Mouse (Mus musculus) MEL-GATA-1-ER (cell line): Measurements from ENCODE around the gene Nckap5l.
"Not testable (repeated sequence)": the region's sequence is repeated elsewhere in the genome, so short reads cannot be mapped to it uniquely, and the experiment has no call there.

Experiments
- DNase-seq: peaks from one replicate; pipeline ENCODE4 v3.0.0-alpha.2; 2012; ENCODE audit warnings: low read depth; ENCODE audit errors: extremely low read depth

Nckap5l gene

DNA sequence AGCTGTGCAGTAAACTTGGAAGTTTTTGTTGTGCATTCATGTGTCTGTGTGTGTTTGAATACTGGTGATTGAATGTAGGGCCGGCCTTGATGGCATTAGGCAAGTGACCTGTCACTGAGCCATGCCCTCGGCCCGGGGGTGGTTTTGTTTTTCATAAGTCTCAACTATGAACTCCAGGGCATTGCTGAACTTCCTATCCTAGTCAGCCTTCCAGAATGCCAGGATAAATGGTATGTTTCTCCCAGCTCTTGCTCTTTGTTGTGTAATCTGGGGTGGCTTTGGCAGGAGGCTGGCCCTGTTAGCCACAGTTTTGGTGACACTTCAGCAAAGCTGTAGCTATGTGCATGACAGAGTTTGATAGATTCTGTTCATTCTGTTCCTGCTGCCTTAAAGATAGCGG lies 60.7 kb downstream of the Nckap5l start:
- no peak for DNase-seq

GRCm38 (mm10) chr15:99396462-99396861 lies 61.1 kb downstream of the Nckap5l start:
- peak; percentile 49 for DNase-seq

GRCm38 (mm10) chr15:99393386-99394252 lies 63.9 kb downstream of the Nckap5l start:
- DNase-seq = peak; percentile 56

DNA sequence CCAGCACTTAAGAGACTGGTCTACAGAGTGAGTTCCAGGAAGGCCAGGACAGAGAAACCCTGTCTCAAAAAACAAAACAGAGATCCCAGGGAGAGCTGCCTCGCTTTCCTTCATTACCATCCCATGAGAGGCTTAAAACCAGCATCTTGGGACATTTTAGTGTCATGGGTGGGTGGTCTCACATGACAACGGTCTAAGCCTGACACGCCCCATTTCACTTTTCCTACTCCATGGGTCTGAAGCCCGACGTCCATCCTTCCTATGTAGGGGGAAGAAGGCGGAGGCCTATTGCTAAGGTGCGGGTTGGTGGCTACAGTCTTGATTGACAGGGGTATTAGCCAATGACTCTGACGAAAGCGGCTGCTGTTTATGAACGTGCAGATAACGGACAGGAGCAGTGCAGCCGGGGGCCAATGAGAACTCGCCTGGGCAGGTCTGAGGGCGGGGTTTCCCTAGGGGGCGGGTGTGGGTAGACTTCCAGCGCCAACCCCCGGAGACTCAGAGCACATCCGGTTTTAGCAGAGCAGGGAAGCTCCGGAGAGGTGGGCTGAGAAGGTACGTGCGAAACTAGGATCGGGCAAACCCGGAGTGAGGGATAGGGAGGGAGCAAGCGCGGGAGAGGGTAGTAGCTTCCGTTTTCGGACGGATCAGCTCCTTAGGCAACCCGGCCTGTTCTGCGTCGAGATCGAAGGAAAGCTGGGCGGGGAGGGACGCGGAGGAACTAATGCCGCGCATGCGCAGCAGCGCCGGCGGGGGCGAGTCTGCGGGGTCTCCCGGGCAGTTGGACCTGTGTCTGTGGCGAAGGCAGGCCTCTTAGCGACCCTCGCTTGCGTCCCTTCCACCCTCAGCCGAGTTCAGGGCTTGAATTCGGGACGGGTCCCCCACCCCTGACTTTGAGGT lies 64.8 kb downstream of the Nckap5l start, which contains the start of gene Tmbim6:
Tmbim6 (plus strand) TSS at position 397 of the 900 bp plus-strand sequence.
- DNase-seq = peak; percentile 100

GRCm38 (mm10) chr15:99391975-99392374 lies 65.6 kb downstream of the Nckap5l start:
- DNase-seq = no peak

GRCm38 (mm10) chr15:99390472-99391401 lies 66.8 kb downstream of the Nckap5l start:
- DNase-seq = peak; percentile 33

DNA sequence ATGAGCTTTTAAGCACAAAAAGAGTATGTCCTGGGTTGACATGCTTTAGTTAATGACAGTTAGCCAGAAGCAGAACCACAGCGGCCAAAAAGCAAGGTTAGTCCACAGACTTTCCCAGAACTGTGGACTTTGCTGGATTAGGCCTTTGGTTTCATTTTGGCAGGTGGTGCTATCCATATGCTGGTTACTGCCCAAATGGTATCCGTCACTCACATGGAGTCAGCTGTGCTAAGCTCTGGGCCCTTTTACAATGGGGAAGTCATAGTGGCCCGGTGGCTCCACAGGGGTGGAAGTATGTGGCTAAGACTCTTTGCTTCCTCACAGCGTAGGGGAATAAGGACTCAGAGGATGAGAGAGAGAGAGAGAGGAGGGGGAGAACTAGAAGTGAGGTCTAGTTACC lies 69.6 kb downstream of the Nckap5l start:
- DNase-seq = peak; percentile 21

GRCm38 (mm10) chr15:99386796-99387195 lies 70.8 kb downstream of the Nckap5l start:
- no peak for DNase-seq

DNA sequence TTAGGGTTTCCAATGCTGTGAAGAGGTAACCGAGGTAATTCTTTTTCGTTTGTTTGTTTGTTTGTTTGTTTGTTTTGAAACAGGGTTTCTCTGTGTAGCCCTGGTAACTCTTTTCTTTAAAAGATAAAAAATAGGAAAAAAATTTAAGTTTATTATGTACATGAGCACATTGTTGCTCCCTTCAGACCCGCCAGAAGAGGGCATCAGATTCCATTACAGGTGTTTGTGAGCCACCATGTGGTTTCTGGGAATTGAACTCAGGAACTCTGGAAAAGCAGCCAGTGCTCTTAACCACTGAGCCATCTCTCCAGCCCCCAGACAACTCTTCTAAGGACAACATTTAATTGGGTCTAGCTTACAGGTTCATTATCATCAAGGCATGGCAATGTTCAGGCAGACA lies 71.4 kb downstream of the Nckap5l start:
- DNase-seq = not testable (repeated sequence)

DNA sequence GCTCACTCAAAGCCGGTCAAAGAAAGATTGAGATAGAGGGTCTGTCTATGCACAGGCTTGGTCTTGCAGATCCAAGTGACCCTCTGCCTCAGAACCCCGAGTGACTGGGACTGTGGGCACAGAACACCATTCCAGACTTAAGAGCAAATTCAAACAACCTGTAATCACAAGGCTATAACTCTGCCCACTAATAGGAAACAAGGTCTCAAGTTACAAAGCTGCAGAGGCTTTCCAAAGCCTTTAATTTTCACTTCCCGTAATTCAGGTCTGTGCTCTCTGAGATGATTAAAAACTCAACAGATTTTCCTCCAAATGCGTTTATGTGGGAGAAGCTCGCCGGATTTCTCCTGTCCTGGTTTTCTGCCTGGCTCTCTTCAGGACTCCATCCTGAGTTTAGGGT lies 73.5 kb downstream of the Nckap5l start:
- DNase-seq = no peak

DNA sequence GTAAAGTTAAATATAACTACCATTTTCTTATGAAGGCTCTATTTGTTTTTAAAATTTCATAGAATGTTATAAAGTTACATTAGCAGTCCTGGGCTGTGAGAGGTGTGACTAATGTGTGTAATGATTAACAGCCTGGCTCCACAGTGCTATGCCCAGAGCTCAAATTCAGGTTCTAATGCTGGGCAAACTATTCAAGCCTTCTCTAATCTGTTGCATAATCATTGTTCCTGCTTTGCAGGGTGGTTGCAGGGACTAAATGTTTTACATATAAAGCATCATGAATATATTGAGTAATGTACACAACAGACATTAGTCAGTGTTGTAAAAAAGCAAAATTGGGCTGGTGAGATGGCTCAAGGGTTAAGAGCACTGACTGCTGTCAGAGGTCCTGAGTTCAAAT lies 74.7 kb downstream of the Nckap5l start:
- no peak for DNase-seq

DNA sequence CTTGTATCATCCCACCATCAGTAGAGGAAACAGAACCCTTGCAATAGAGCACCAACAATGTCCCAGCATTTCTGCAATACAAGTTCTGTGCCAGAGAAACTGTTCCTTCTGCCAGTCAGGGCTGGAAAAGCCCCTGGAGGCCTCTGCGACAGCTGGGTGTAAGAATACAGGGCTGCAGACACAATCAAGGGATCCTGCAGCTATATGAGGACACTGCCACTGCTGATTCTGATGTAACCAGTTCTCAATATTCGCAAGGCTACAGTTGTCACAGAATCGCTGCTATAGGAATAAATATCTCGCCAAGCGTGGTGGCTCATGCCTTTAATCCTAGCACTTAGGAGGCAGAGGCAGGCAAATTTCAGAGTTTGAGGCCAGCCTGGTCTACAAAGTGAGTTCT lies 81.3 kb downstream of the Nckap5l start:
- DNase-seq = no peak

- no peak for DNase-seq
Observed at GRCm38 (mm10) chr15:99375581-99375980, 82.0 kb downstream of the Nckap5l start.

- no peak for DNase-seq
Observed at GRCm38 (mm10) chr15:99375036-99375435, 82.5 kb downstream of the Nckap5l start.

GRCm38 (mm10) chr15:99372761-99373160 lies 84.8 kb downstream of the Nckap5l start:
- no peak for DNase-seq
